Mouse (Mus musculus): ENCODE measurements around the gene Magix.

DNA sequence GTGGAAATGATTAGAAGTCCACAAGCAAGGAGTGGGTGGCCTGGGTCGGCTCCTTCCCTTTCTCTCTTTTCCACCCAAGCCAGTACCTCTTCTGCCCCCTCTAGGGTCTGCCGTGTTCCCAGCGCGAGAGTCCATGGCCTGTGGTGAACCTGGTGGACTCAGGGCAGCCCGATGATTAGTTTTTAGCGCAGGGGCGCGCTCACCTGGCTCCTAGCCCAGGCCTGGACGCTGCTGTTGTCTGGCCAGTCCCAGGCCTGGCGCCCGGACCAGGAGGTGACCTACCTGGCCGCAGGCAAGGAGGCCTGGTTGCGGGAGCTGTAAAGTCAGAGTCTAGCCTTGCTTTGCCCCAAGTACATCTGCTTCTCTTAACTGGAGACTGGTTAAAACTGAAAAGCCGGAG, at the start of gene Magix:
- TF ChIP-seq CTCF (IDR thresholded peaks at IDR 0.05; ENCODE audit: low read depth, low read length), result no peak
- no peak for TF ChIP-seq POLR2A (IDR thresholded peaks at IDR 0.05; ENCODE audit: extremely low read depth, insufficient read depth, low read length)
